Mouse (Mus musculus): ENCODE results near the gene Elovl2.

DNA sequence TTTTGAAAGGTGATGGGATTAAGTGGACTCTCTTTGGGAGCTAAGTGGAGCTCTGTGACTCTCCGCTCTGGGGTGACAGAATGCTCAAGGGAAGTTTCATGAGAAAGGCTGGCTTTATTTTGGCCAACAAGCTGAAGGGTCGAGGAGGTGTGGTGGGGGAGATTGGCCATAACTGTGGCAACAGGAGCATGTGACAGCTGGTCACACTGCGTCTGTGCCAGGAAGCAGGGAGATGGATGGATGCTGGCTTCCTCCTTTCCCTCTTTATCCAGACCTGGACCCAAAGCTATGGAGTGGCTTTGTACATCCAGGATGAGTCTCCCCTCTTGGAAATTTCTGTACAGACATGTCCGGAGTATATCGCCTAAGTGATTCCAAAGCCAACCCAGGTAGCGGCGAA is 13.0 kb upstream of the Elovl2 start:
- TF ChIP-seq EP300 (IDR thresholded peaks at IDR 0.05), result no peak
- TF ChIP-seq CTCF (IDR thresholded peaks at IDR 0.05), result no peak
